Mouse (Mus musculus) neural tube, embryonic 12.5 days (tissue): Measurements from ENCODE around the gene Rars2. TPM values are rescaled to one million over a fixed set of nuclear protein-coding genes. Genes with fewer than 3 reads are reported as not detected.
A peak's percentile ranks its signal among the peaks of the same experiment; 100 is the strongest.

Source experiments
- ATAC-seq: fragments of 200-750 bp; cut with Nextera tagmentation; 2 replicates; pipeline ENCODE4 v1.8.0; 2017; ENCODE audit warnings: low read depth, mild to moderate bottlenecking, moderate TSS enrichment, moderate library complexity; ENCODE audit not compliant: low FRiP score
- H3K27ac ChIP-seq: fragments of 300-500 bp; sonication (generic); 2 replicates; pipeline ENCODE4 v1.5.1; 2016
- H3K27me3 ChIP-seq: fragments of 300-500 bp; sonication (generic); replicated peaks from 2 replicates; pipeline ENCODE4 v1.6.1; 2016; ENCODE audit warnings: mild to moderate bottlenecking
- H3K36me3 ChIP-seq: fragments of 300-500 bp; sonication (generic); 2 replicates; pipeline ENCODE4 v1.6.1; 2016; ENCODE audit warnings: mild to moderate bottlenecking
- H3K4me1 ChIP-seq: fragments of 300-500 bp; sonication (generic); 2 replicates; pipeline ENCODE4 v1.6.1; 2016
- H3K4me2 ChIP-seq: fragments of 300-500 bp; sonication (generic); replicated peaks from 2 replicates; pipeline ENCODE4 v1.6.1; 2016; ENCODE audit warnings: mild to moderate bottlenecking
- H3K4me3 ChIP-seq: fragments of 300-500 bp; sonication (generic); 2 replicates; pipeline ENCODE4 v1.5.1; 2016
- H3K9ac ChIP-seq: fragments of 300-500 bp; sonication (generic); 2 replicates; pipeline ENCODE4 v1.6.1; 2016; ENCODE audit warnings: mild to moderate bottlenecking
- H3K9me3 ChIP-seq: fragments of 300-500 bp; sonication (generic); 2 replicates; pipeline ENCODE4 v1.6.1; 2016; ENCODE audit warnings: mild to moderate bottlenecking
- WGBS: fragments of 180-500 bp; shearing (Covaris S2); methylation state at CpG from one replicate; pipeline ENCODE4 v1.1.7; 2016; 5-methylcytosine and 5-hydroxymethylcytosine counted together
- polyA plus RNA-seq: library from polyadenylated mRNA; unstranded; fragments of >200 nt; fragmentation: Nextera tagmentation; extraction: Ambion mirVana; gene quantifications from 2 replicates; pipeline ENCODE4 v1.2.1, GENCODE M21; 2016

Rars2 gene
- polyA plus RNA-seq, 1 experiment from 2014 or later, result 63.5 TPM

- Histone ChIP-seq H3K9ac (no peak overlapping the region), H3K4me3 (no peak overlapping the region), H3K4me1 (no peaks in the 10 kb centered on the region), H3K27ac (no peak overlapping the region), H3K27me3 (no peaks in the 10 kb centered on the region), H3K4me2 (no peak overlapping the region), H3K9me3 (no peaks in the 10 kb centered on the region), H3K36me3 (peaks cover 43% of the 10 kb centered on the region)
- no peak for ATAC-seq
- WGBS, result 94% methylated on average over 7 of the region's 7 CpGs
Observed at GRCm38 (mm10) chr4:34653179-34653578, 38.4 kb downstream of the Rars2 start.

GRCm38 (mm10) chr4:34656101-34656500 lies 41.3 kb downstream of the Rars2 start:
- WGBS, result 96% methylated on average over 10 of the region's 10 CpGs

GRCm38 (mm10) chr4:34659012-34659411 lies 44.3 kb downstream of the Rars2 start:
- Histone ChIP-seq H3K36me3 (peaks cover 79% of the 10 kb centered on the region), H3K27me3 (no peaks in the 10 kb centered on the region), H3K4me3 (no peak overlapping the region), H3K4me2 (no peak overlapping the region), H3K4me1 (no peaks in the 10 kb centered on the region), H3K9me3 (no peaks in the 10 kb centered on the region), H3K27ac (no peak overlapping the region), H3K9ac (no peak overlapping the region)
- no peak for ATAC-seq
- WGBS, result 88% methylated on average over 2 of the region's 2 CpGs

More at GRCm38 (mm10) chr4:34656101-34656500, 41.3 kb downstream of the Rars2 start:
- H3K27me3 ChIP-seq, result no peaks in the 10 kb centered on the region
- no peak overlapping the region for H3K4me2 ChIP-seq
- H3K27ac ChIP-seq, result no peak overlapping the region
- H3K9me3 ChIP-seq, result no peaks in the 10 kb centered on the region
- no peak overlapping the region for H3K9ac ChIP-seq
- ATAC-seq, result no peak
- H3K36me3 ChIP-seq, result peaks cover 64% of the 10 kb centered on the region
- H3K4me1 ChIP-seq, result no peaks in the 10 kb centered on the region
- no peak overlapping the region for H3K4me3 ChIP-seq

GRCm38 (mm10) chr4:34661514-34661913 lies 46.8 kb downstream of the Rars2 start:
- ATAC-seq, result no peak
- no peak overlapping the region for H3K4me2 ChIP-seq
- H3K9ac ChIP-seq, result no peak overlapping the region
- H3K36me3 ChIP-seq, result peaks cover 81% of the 10 kb centered on the region
- H3K27me3 ChIP-seq, result no peaks in the 10 kb centered on the region
- H3K4me1 ChIP-seq, result no peaks in the 10 kb centered on the region
- H3K27ac ChIP-seq, result no peak overlapping the region
- H3K9me3 ChIP-seq, result no peaks in the 10 kb centered on the region
- H3K4me3 ChIP-seq, result no peak overlapping the region
- WGBS, result 94% methylated on average over 2 of the region's 2 CpGs

GRCm38 (mm10) chr4:34661927-34662326 lies 47.2 kb downstream of the Rars2 start:
- 89% methylated on average over 6 of the region's 6 CpGs for WGBS
- H3K9me3 ChIP-seq, result no peaks in the 10 kb centered on the region
- no peaks in the 10 kb centered on the region for H3K4me1 ChIP-seq
- H3K27me3 ChIP-seq, result no peaks in the 10 kb centered on the region
- H3K27ac ChIP-seq, result no peak overlapping the region
- no peak overlapping the region for H3K4me3 ChIP-seq
- no peak for ATAC-seq
- H3K9ac ChIP-seq, result no peak overlapping the region
- peaks cover 79% of the 10 kb centered on the region for H3K36me3 ChIP-seq
- no peak overlapping the region for H3K4me2 ChIP-seq

- H3K9me3 ChIP-seq, result no peaks in the 10 kb centered on the region
- H3K4me3 ChIP-seq, result no peak overlapping the region
- H3K9ac ChIP-seq, result no peak overlapping the region
- no peak overlapping the region for H3K4me2 ChIP-seq
- WGBS, result 94% methylated on average over 5 of the region's 5 CpGs
- peaks cover 49% of the 10 kb centered on the region for H3K36me3 ChIP-seq
- H3K27me3 ChIP-seq, result no peaks in the 10 kb centered on the region
- no peak overlapping the region for H3K27ac ChIP-seq
- ATAC-seq, result no peak
- no peaks in the 10 kb centered on the region for H3K4me1 ChIP-seq
Observed at GRCm38 (mm10) chr4:34667923-34668322, 53.2 kb downstream of the Rars2 start.

GRCm38 (mm10) chr4:34673721-34674120 lies 59.0 kb downstream of the Rars2 start:
- Histone ChIP-seq H3K4me2 (no peak overlapping the region), H3K4me1 (no peaks in the 10 kb centered on the region), H3K4me3 (no peak overlapping the region), H3K9me3 (no peaks in the 10 kb centered on the region), H3K27ac (no peak overlapping the region), H3K36me3 (peaks cover 33% of the 10 kb centered on the region), H3K27me3 (no peaks in the 10 kb centered on the region), H3K9ac (no peak overlapping the region)
- 96% methylated on average over 5 of the region's 5 CpGs for WGBS
- ATAC-seq, result no peak

- Histone ChIP-seq H3K4me3 (no peak overlapping the region), H3K9me3 (no peaks in the 10 kb centered on the region), H3K27ac (no peak overlapping the region), H3K36me3 (peaks cover 35% of the 10 kb centered on the region), H3K9ac (no peak overlapping the region), H3K4me1 (no peaks in the 10 kb centered on the region), H3K4me2 (no peak overlapping the region), H3K27me3 (no peaks in the 10 kb centered on the region)
- 88% methylated on average over 5 of the region's 5 CpGs for WGBS
- ATAC-seq, result no peak
Observed at GRCm38 (mm10) chr4:34680530-34680929, 65.8 kb downstream of the Rars2 start.

- H3K27ac ChIP-seq, result peak within 1 kb of the TSS; percentile 91
- under 1% methylated on average over 65 of the region's 65 CpGs for WGBS
- H3K4me1 ChIP-seq, result peaks cover 5% of the 10 kb centered on the region; the same call in 1 of the 2 replicates
- H3K36me3 ChIP-seq, result peaks cover 5% of the 10 kb centered on the region
- H3K27me3 ChIP-seq, result no peaks in the 10 kb centered on the region
- H3K4me2 ChIP-seq, result peak within 1 kb of the TSS; percentile 61
- peak within 1 kb of the TSS; percentile 78 for H3K4me3 ChIP-seq
- peak within 1 kb of the TSS; percentile 95 for H3K9ac ChIP-seq
- no peaks in the 10 kb centered on the region for H3K9me3 ChIP-seq
- ATAC-seq, result peak; percentile 98
Observed at GRCm38 (mm10) chr4:34686874-34687567, 72.3 kb downstream of the Rars2 start, which contains the start of gene Slc35a1. TSS of gene Slc35a1 (minus strand) at chr4:34687438.

- Histone ChIP-seq H3K4me1 (peaks cover 5% of the 10 kb centered on the region; the same call in 1 of the 2 replicates), H3K4me3 (no peak overlapping the region), H3K4me2 (peak overlapping the region; percentile 61; the same call in 1 of the 2 replicates), H3K9ac (no peak overlapping the region), H3K27ac (no peak overlapping the region), H3K36me3 (no peaks in the 10 kb centered on the region), H3K27me3 (no peaks in the 10 kb centered on the region), H3K9me3 (no peaks in the 10 kb centered on the region)
- 88% methylated on average over 3 of the region's 3 CpGs for WGBS
- no peak for ATAC-seq
Observed at GRCm38 (mm10) chr4:34688021-34688420, 73.3 kb downstream of the Rars2 start.

- H3K27ac ChIP-seq, result no peak overlapping the region
- H3K4me3 ChIP-seq, result no peak overlapping the region
- ATAC-seq, result peak; percentile 56
- H3K9me3 ChIP-seq, result no peaks in the 10 kb centered on the region
- WGBS, result 49% methylated on average over 5 of the region's 5 CpGs
- no peak overlapping the region for H3K4me2 ChIP-seq
- H3K9ac ChIP-seq, result no peak overlapping the region
- no peaks in the 10 kb centered on the region for H3K4me1 ChIP-seq
- no peaks in the 10 kb centered on the region for H3K27me3 ChIP-seq
- no peaks in the 10 kb centered on the region for H3K36me3 ChIP-seq
Observed at GRCm38 (mm10) chr4:34701528-34701927, 86.8 kb downstream of the Rars2 start.

GRCm38 (mm10) chr4:34702231-34702630 lies 87.5 kb downstream of the Rars2 start:
- Histone ChIP-seq H3K4me3 (no peak overlapping the region), H3K27me3 (no peaks in the 10 kb centered on the region), H3K36me3 (no peaks in the 10 kb centered on the region), H3K9me3 (no peaks in the 10 kb centered on the region), H3K27ac (no peak overlapping the region), H3K4me1 (no peaks in the 10 kb centered on the region), H3K9ac (no peak overlapping the region), H3K4me2 (no peak overlapping the region)
- no peak for ATAC-seq
- 96% methylated on average over 11 of the region's 11 CpGs for WGBS

- WGBS, result 76% methylated on average over 4 of the region's 4 CpGs
- no peaks in the 10 kb centered on the region for H3K4me1 ChIP-seq
Observed at GRCm38 (mm10) chr4:34703029-34703428, 88.3 kb downstream of the Rars2 start.

More at GRCm38 (mm10) chr4:34703029-34703428, 88.3 kb downstream of the Rars2 start:
- Histone ChIP-seq H3K9me3 (no peaks in the 10 kb centered on the region), H3K9ac (no peak overlapping the region), H3K4me2 (no peak overlapping the region), H3K27ac (no peak overlapping the region), H3K27me3 (no peaks in the 10 kb centered on the region), H3K36me3 (no peaks in the 10 kb centered on the region), H3K4me3 (no peak overlapping the region)
- ATAC-seq, result no peak
